Mouse (Mus musculus): ENCODE measurements around the gene Trpv5.

Gene Trpv5

DNA sequence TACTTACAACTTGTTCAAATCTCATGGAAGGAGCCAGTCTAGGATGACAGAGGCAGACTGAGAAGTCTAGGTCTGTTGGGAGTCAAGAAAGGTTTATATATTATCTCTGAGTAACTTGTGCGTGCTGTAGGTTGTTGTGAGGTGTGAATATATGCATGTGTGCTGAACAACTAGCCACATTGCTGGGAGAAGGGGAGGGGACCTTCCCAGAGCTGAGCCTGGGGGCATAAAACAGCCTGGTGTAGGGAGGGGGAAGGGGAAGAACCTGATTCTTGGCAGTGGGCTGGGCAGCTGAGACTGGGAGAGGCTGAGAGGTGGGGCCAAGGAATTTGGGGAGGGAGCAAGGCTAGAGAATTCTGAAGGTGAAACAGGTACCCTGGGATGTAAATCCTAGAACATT, at the start of gene Trpv5:
Trpv5 (minus strand) TSS at position 101 of the 400 bp plus-strand sequence.
- DNase-seq (ENCODE audit: low spot score in 2 of 2): no peak

GRCm38 (mm10) chr6:41727989-41728609, 47.5 kb upstream of the Trpv5 start:
- DNase-seq (ENCODE audit: low spot score in 2 of 2): no peak

- DNase-seq (ENCODE audit: low spot score in 2 of 2): no peak
These were observed 40.9 kb upstream of the Trpv5 start for GRCm38 (mm10) chr6:41721430-41721829.

GRCm38 (mm10) chr6:41710281-41710680, 29.7 kb upstream of the Trpv5 start:
- no peak for DNase-seq (ENCODE audit: low spot score in 2 of 2)

DNA sequence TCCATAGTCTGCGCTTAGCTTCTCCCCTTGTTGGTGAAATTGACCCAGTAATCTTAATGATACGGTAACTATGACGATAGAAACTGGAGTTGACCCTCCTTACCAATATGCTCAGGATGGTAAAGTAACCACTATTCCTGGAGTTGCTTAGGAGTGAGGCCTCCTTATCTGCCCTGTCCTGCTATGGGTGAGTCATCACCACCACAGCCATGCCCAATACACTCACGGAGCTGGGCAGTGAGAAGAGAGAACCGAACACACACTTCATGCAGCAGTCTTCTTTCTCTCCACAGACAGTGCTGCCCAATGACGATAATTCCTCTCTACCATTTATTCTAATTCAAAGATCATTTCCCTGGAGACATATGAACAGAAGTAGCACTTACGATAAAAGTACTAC, 25.7 kb upstream of the Trpv5 start:
- DNase-seq (ENCODE audit: low spot score in 2 of 2): no peak

- no peak for DNase-seq (ENCODE audit: low spot score in 2 of 2)
These were observed 23.6 kb upstream of the Trpv5 start, which contains the start of gene Kel for GRCm38 (mm10) chr6:41704123-41704522. Gene Kel (minus strand): TSS chr6:41704339.

DNA sequence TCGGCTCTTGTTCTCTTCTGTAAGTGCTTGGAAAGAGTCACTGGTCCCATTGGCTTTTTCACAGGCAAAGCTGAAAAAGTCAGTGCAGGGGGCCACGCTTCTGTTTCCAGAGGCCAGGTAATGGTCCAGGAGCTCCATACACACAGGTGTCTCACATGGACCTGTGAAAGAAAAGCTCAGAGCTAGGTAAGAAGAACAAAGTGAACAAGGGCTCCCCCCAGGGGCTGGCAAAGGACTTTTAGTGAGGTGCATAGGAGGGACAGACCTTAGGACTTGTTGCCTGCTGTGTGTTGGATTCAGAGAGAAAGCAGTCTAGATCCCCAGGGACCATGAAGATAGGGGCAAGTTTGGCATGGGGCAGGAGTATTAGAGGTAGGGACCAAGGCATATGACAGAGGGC, 22.4 kb upstream of the Trpv5 start:
- DNase-seq (ENCODE audit: low spot score in 2 of 2): no peak

DNA sequence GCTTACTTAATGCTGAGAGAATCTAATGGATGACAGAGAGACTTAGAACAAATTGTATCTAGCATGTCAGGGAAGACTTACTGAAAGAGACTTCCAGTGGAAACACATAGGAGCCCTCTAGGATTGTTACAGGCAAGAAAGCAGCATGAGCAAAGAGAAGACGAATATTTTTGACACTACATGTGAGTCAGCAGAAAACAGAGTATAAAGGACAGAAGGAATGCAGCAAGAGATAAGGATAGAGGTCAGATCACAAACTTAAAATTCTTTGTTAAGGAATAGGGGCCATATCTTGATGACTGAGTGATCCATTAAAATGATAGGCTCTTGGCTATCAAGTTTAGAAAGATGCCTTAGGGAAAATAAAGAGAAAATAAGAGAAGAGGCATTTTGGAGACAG, 20.7 kb upstream of the Trpv5 start:
- no peak for DNase-seq (ENCODE audit: low spot score in 2 of 2)

DNA sequence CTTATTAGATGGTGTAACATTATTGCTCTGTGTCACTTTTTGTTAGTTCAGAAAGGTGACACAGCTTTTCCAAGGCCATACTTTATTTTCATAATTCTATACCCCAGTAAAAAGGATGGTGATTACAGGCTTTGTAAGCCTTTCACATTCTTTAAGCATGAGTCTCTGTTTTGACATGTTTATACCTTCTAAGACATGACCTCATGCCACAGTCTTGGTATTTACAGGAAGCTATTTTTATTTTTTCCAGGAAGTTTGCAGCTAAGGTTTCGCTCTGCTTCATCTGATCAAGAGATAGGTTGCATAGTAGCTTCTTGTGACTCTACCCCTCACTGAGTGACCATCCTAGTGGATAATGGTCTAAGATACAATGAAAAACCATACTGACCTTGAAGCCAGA, 13.8 kb upstream of the Trpv5 start:
- DNase-seq (ENCODE audit: low spot score in 2 of 2): no peak

GRCm38 (mm10) chr6:41692200-41692599, 11.6 kb upstream of the Trpv5 start:
- no peak for DNase-seq (ENCODE audit: low spot score in 2 of 2)

DNA sequence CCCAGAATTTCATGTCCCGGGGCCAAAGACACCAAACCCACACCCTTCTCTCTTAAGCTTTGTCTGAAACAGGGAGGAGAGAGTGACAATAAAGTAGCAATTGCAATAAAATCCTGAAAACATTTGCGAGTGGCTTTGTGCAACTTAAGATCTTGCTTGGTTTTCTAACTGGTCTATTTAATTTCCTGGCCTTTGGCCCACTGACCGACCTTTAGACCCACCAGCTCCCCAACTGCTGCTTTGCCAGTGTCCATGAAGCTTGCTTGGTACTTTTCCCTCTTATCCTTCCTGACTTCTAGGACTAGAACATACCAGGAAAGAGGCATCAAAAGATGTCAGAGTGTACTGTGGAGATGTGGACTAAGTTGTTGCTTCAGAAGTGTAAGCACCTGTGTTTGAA, 5.0 kb upstream of the Trpv5 start:
- no peak for DNase-seq (ENCODE audit: low spot score in 2 of 2)

DNA sequence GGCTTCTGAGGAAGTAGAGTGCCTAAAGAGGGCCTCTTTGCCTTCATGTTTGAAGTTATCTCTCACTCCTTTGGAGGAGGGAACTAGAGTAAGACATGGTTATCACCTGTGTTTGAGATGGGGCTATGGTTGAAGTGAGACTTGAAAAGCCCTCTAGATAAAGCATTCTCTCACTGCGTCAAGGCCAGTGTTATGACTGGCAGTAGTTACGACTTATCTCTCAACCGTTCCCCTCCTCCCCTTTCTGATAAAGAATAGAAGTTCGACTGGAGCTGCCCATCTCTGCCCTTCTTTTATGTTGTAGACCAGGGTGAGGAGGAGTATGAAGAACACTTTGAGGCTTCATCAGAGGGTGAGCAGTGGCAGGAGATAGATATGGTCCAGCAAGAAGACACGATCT, 4.3 kb upstream of the Trpv5 start:
- no peak for DNase-seq (ENCODE audit: low spot score in 2 of 2)

GRCm38 (mm10) chr6:41684131-41684530, 3.6 kb upstream of the Trpv5 start, which contains the start of gene Llcfc1:
Gene Llcfc1 (plus strand): TSS chr6:41684431.
- no peak for DNase-seq (ENCODE audit: low spot score in 2 of 2)

DNA sequence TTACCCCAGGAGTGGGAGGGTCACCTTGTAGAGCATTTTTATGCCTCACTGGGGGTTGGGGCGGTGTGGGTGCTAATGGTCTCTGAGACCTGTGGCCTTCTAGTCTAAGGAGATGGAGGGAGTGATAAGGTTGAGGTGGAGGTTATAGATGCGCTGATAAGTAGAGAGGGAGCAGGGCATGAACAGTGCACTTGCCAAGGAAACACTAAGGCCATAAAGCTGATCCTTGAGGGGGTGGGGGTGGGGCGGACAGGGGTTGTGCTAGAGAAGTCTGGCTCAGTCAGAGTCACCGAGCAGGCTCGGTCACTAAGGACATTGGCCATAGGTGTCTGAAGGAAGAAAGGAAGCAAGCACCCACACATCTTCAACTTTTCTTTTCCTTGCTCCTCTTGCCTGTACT, 1.1 kb upstream of the Trpv5 start:
- DNase-seq (ENCODE audit: low spot score in 2 of 2): no peak

- DNase-seq (ENCODE audit: low spot score in 2 of 2): no peak
These were observed 4.0 kb downstream of the Trpv5 start for GRCm38 (mm10) chr6:41676530-41676929.

GRCm38 (mm10) chr6:41662320-41662719, 18.2 kb downstream of the Trpv5 start:
- no peak for DNase-seq (ENCODE audit: low spot score in 2 of 2)

DNA sequence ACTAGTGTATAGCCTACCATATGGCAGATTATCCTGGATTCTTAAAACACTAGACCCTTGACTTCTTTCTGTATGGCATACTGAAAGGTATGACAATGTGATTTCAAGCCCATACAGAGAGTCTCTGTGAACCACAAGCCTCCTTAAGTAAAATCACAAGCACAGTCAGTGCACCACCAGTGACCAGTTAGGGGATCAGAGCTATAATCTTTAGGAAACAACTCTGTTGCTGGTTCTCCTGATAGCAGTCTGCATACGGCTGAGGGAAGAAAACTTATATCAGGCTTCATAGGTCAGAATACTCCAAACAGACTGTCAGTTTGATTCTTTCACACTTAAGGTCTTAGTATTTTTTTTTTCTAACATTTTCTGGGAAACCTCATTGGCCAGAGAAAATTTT, 22.1 kb downstream of the Trpv5 start:
- DNase-seq (ENCODE audit: low spot score in 2 of 2): no peak

DNA sequence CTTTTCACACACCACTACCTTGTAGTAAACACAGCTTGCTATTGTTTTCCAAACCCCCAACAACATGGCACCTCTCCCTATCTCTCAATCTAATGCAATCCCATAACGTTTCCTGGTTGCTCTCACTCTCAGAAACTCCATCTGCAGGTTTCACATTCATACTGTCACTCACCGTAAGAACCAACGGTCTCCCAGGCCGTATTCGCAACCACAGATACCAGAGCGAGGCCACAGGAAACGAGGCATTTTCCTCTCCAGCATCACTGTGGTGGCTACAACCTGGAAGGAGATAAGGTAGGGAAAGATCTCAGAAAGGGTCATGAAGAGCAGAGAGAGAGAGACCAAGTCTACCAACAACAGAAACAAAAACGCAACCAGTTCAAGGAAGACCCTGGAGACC, 25.9 kb downstream of the Trpv5 start:
- no peak for DNase-seq (ENCODE audit: low spot score in 2 of 2)

GRCm38 (mm10) chr6:41653173-41653572, 27.4 kb downstream of the Trpv5 start:
- DNase-seq (ENCODE audit: low spot score in 2 of 2): no peak

GRCm38 (mm10) chr6:41646672-41647071, 33.9 kb downstream of the Trpv5 start:
- no peak for DNase-seq (ENCODE audit: low spot score in 2 of 2)

DNA sequence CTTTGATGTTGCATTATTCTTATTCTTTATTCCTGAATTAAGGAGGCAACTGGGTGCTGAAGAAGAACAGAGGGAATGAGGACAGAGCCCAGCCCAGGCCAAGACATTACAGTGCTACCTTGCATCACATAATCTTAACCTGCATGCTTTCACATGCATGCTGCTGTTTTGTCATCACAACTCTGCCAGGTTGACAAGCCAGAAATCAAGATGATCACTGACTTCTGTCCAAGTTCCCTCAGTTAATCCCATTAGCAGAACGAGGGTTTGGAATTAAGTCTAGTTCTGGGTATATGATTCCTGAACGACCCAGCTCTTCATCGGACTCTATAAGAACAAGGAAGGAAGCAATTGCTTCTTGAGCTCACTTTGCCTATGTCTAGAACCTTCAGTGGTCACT, 34.3 kb downstream of the Trpv5 start:
- no peak for DNase-seq (ENCODE audit: low spot score in 2 of 2)

- no peak for DNase-seq (ENCODE audit: low spot score in 2 of 2)
These were observed 37.3 kb downstream of the Trpv5 start for GRCm38 (mm10) chr6:41643227-41643626.

- no peak for DNase-seq (ENCODE audit: low spot score in 2 of 2)
These were observed 37.8 kb downstream of the Trpv5 start for GRCm38 (mm10) chr6:41642765-41643164.

GRCm38 (mm10) chr6:41641173-41641866, 39.2 kb downstream of the Trpv5 start:
- DNase-seq (ENCODE audit: low spot score in 2 of 2): no peak
